Mouse (Mus musculus) kidney, adult 2 months (tissue): ENCODE data around the gene Adgrf3.

Source experiments
- CTCF ChIP-seq: fragments of 200-500 bp; conservative IDR thresholded peaks from 2 replicates; pipeline ENCODE4 v1.5.1; 2011; ENCODE audit warnings: low read depth, mild to moderate bottlenecking, control low read depth, low read length, moderate library complexity, mixed read lengths; ENCODE audit not compliant: insufficient read depth, insufficient read length
- POLR2A ChIP-seq: fragments of 200-500 bp; IDR thresholded peaks from one replicate; pipeline ENCODE4 v1.6.1; 2011; ENCODE audit warnings: low read depth, low read length, control low read depth

- TF ChIP-seq CTCF (no peak), POLR2A (no peak)
Measured at GRCm38 (mm10) chr5:30170303-30170940, 35.1 kb downstream of the Adgrf3 start.
